Mouse (Mus musculus) MEL (cell line): ENCODE measurements around the gene Nf2.

Experiments used
- CTCF ChIP-seq, 3 experiments: IDR thresholded peaks in 2 of 3; conservative IDR thresholded peaks in 1 of 3; 2 replicates each; pipeline ENCODE4 v1.5.1; 2011 to 2012; ENCODE audit warnings: low read length in 3 of 3, low read depth in 2 of 3, mild to moderate bottlenecking in 2 of 3, improper control_type of control experiment in 1 of 3, inconsistent platforms in 1 of 3, mixed read lengths in 1 of 3, moderate library complexity in 1 of 3; ENCODE audit not compliant: control insufficient read depth in 1 of 3, insufficient read depth in 1 of 3, poor library complexity in 1 of 3, severe bottlenecking in 1 of 3
- EP300 ChIP-seq, 2 experiments: IDR thresholded peaks; 2 replicates each; pipeline ENCODE4 v1.6.1; 2011; ENCODE audit warnings: improper control_type of control experiment in 2 of 2, low read length in 2 of 2, low read depth in 1 of 2, mild to moderate bottlenecking in 1 of 2
- ETS1 ChIP-seq: IDR thresholded peaks from 2 replicates; pipeline ENCODE4 v1.6.1; 2012; ENCODE audit warnings: low read depth, mild to moderate bottlenecking, inconsistent platforms, low read length, improper control_type of control experiment, moderate library complexity
- GABPA ChIP-seq: IDR thresholded peaks from 2 replicates; pipeline ENCODE4 v1.6.1; 2012; ENCODE audit warnings: low read depth, mild to moderate bottlenecking, inconsistent platforms, low read length, improper control_type of control experiment, moderate library complexity
- JUND ChIP-seq: IDR thresholded peaks from 2 replicates; pipeline ENCODE4 v1.6.1; 2011; ENCODE audit warnings: low read depth, mild to moderate bottlenecking, improper control_type of control experiment, low read length
- KAT2A ChIP-seq: conservative IDR thresholded peaks from 2 replicates; pipeline ENCODE4 v1.6.1; 2012; ENCODE audit warnings: low read depth, low read length, improper control_type of control experiment, inconsistent platforms
- MAX ChIP-seq: IDR thresholded peaks from 2 replicates; pipeline ENCODE4 v1.6.1; 2011; ENCODE audit warnings: low read length, improper control_type of control experiment
- MAZ ChIP-seq: IDR thresholded peaks from 2 replicates; pipeline ENCODE4 v1.6.1; 2012; ENCODE audit warnings: low read depth, mild to moderate bottlenecking, inconsistent platforms, low read length, improper control_type of control experiment
- MXI1 ChIP-seq: IDR thresholded peaks from 2 replicates; pipeline ENCODE4 v1.6.1; 2011; ENCODE audit warnings: mild to moderate bottlenecking, low read depth, low read length, improper control_type of control experiment
- MYC ChIP-seq: IDR thresholded peaks from 2 replicates; pipeline ENCODE4 v1.6.1; 2011; ENCODE audit warnings: low read depth, mild to moderate bottlenecking, low read length, improper control_type of control experiment, moderate library complexity
- POLR2A ChIP-seq, 2 experiments: IDR thresholded peaks; 2 replicates each; pipeline ENCODE4 v1.6.1; 2011 to 2012; ENCODE audit warnings: low read length in 2 of 2, mild to moderate bottlenecking in 2 of 2, control low read depth in 1 of 2, improper control_type of control experiment in 1 of 2, low read depth in 1 of 2, moderate library complexity in 1 of 2; ENCODE audit not compliant: control insufficient read depth in 1 of 2, insufficient read depth in 1 of 2, poor library complexity in 1 of 2
- POLR2AphosphoS2 ChIP-seq: IDR thresholded peaks from 2 replicates; pipeline ENCODE4 v1.6.1; 2011; ENCODE audit warnings: low read length, improper control_type of control experiment
- ZC3H11A ChIP-seq: IDR thresholded peaks from 2 replicates; pipeline ENCODE4 v1.6.1; 2012; ENCODE audit warnings: low read depth, mild to moderate bottlenecking, inconsistent platforms, low read length, improper control_type of control experiment
- ZKSCAN1 ChIP-seq: IDR thresholded peaks from 2 replicates; pipeline ENCODE4 v1.6.1; 2012; ENCODE audit warnings: low read depth, mild to moderate bottlenecking, inconsistent platforms, low read length, improper control_type of control experiment, moderate library complexity

- TF ChIP-seq ZC3H11A (no peak), CTCF (IDR thresholded peaks at IDR 0.05 in 2 of 3, conservative IDR thresholded peaks at IDR 0.05 in 1 of 3; ENCODE audit: control insufficient read depth in 1 of 3, insufficient read depth in 1 of 3, low read depth in 2 of 3, low read length in 3 of 3, poor library complexity in 1 of 3, severe bottlenecking in 1 of 3) (peak in 1 of 3 experiments; percentile 16; a peak in 2 of 6 replicates), EP300 (IDR thresholded peaks at IDR 0.05; ENCODE audit: low read depth in 1 of 2, low read length in 2 of 2) (no peak), JUND (no peak), POLR2AphosphoS2 (no peak), POLR2A (IDR thresholded peaks at IDR 0.05; ENCODE audit: control insufficient read depth in 1 of 2, insufficient read depth in 1 of 2, low read depth in 1 of 2, low read length in 2 of 2, poor library complexity in 1 of 2) (no peak), GABPA (no peak), MXI1 (no peak), KAT2A (no peak), MAX (no peak), MAZ (no peak), ZKSCAN1 (no peak), ETS1 (no peak), MYC (no peak)
Observed at GRCm38 (mm10) chr11:4736355-4736754, 113.0 kb downstream of the Nf2 start.
